Mouse (Mus musculus) kidney, postnatal 10 days (tissue): ENCODE measurements at regions not wholly inside any gene's neighbourhood (a gene's known extent, or its start where the extent isn't known, plus 50 kb on each side); places are given as distances from the start of the nearest gene placed in this dataset.

Source experiments
- DNase-seq: peaks from one replicate; pipeline ENCODE4 v3.0.0; 2021; ENCODE audit warnings: mixed read lengths

- no peak for DNase-seq
Observed at GRCm38 (mm10) chr16:87067523-87067922, 286.5 kb upstream of the N6amt1 start.

GRCm38 (mm10) chr16:87060473-87060872 lies 293.5 kb upstream of the N6amt1 start:
- DNase-seq: no peak

- DNase-seq: peak; percentile 18
Observed at GRCm38 (mm10) chr16:87049741-87050383, 304.1 kb upstream of the N6amt1 start.

GRCm38 (mm10) chr16:87044773-87045561 lies 309.0 kb upstream of the N6amt1 start:
- no peak for DNase-seq

GRCm38 (mm10) chr16:87043689-87044088 lies 310.3 kb upstream of the N6amt1 start:
- no peak for DNase-seq

GRCm38 (mm10) chr16:87040366-87040765 lies 313.6 kb upstream of the N6amt1 start:
- DNase-seq: no peak

- DNase-seq: no peak
Observed at GRCm38 (mm10) chr16:87039861-87040260, 314.1 kb upstream of the N6amt1 start.

- DNase-seq: no peak
Observed at GRCm38 (mm10) chr16:87037061-87037460, 316.9 kb upstream of the N6amt1 start.

- DNase-seq: no peak
Observed at GRCm38 (mm10) chr16:87031836-87032235, 322.1 kb upstream of the N6amt1 start.

- peak; percentile 9 for DNase-seq
Observed at GRCm38 (mm10) chr16:87028516-87029145, 325.4 kb upstream of the N6amt1 start.

GRCm38 (mm10) chr16:87027621-87028020 lies 326.4 kb upstream of the N6amt1 start:
- no peak for DNase-seq

- no peak for DNase-seq
Observed at GRCm38 (mm10) chr16:87022041-87022440, 331.9 kb upstream of the N6amt1 start.

GRCm38 (mm10) chr16:87017107-87017670 lies 336.8 kb upstream of the N6amt1 start:
- no peak for DNase-seq

GRCm38 (mm10) chr16:87001579-87001978 lies 352.4 kb upstream of the N6amt1 start:
- DNase-seq: no peak

GRCm38 (mm10) chr16:87001135-87001534 lies 352.9 kb upstream of the N6amt1 start:
- DNase-seq: peak; percentile 11

- DNase-seq: no peak
Observed at GRCm38 (mm10) chr16:86971691-86972090, 382.3 kb upstream of the N6amt1 start.

- no peak for DNase-seq
Observed at GRCm38 (mm10) chr16:86949681-86950080, 404.3 kb upstream of the N6amt1 start.

- peak; percentile 19 for DNase-seq
Observed at GRCm38 (mm10) chr16:86945531-86946144, 408.3 kb upstream of the N6amt1 start.

GRCm38 (mm10) chr16:86945058-86945457 lies 408.9 kb upstream of the N6amt1 start:
- DNase-seq: no peak

GRCm38 (mm10) chr16:86934989-86935388 lies 419.0 kb upstream of the N6amt1 start:
- DNase-seq: no peak

- peak; percentile 42 for DNase-seq
Observed at GRCm38 (mm10) chr16:86932765-86933164, 421.2 kb upstream of the N6amt1 start.

GRCm38 (mm10) chr16:86897967-86898710 lies 455.8 kb upstream of the N6amt1 start:
- DNase-seq: no peak
